Mouse (Mus musculus): ENCODE results near the gene Rps6kb2. TPM values are rescaled to one million over a fixed set of nuclear protein-coding genes. Genes with fewer than 3 reads are reported as not detected.
"Not testable (repeated sequence)": the region's sequence is repeated elsewhere in the genome, so short reads cannot be mapped to it uniquely, and the experiment has no call there.

Rps6kb2 gene
- total RNA-seq, 2 experiments from 2014 or later: 26.0 to 26.3 TPM

DNA sequence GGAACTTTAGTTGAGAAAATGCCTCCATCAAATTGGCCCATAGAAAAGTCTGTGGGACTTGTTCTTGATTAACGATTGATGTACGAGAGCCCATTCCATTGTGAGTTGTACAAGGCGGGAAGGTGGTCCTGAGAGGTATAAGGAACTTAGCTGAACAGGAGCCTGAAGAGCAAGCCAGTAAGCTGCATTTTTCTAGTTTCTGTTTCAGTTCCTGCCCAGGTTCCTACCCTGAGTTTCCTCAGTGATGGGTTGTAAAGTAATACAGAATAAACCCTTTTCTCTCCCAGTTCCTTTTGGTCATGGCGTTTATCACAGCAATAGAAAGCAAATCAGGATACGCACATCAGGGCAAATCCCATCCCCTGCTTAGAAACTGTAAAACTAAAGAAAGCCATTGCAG is 25.2 kb downstream of the Rps6kb2 start:
- DNase-seq: no peak

DNA sequence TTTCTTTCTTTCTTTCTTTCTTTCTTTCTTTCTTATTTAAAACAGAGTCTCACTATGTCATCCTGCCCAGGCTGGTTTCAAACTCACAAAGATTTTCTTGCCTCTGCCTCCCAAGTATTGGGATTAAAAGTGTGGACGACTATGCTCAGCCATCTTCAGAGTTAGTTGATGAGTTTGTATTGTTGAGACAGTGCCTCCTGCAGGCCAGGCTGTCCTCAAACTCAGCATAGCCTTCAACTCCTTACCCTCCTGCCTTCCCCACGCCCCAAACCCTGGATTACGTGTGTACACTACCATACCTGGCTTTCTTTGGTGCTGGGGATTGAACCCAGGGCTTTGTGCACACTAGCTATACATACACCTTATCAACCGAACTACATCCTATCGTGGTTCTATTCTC is 26.7 kb downstream of the Rps6kb2 start:
- no peak for DNase-seq

DNA sequence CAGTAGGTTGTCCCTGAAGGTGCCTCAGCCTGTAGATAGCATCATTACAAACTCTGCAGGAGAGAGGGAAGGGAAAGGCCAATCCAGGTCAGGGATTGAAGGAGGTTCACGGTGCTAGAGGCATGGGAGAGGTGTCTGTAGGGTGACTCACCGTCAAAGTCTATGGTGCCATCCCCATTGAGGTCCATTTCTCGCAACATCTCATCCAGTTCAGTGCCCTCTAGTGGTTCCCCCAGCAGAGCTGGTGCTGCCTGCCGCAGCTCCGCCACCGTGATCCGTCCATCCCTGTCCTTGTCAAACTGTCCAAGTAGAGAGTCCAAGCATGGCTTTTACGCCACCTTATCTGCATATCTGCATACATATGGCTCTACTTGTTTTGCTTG is 27.2 kb downstream of the Rps6kb2 start:
- not testable (repeated sequence) for DNase-seq

DNA sequence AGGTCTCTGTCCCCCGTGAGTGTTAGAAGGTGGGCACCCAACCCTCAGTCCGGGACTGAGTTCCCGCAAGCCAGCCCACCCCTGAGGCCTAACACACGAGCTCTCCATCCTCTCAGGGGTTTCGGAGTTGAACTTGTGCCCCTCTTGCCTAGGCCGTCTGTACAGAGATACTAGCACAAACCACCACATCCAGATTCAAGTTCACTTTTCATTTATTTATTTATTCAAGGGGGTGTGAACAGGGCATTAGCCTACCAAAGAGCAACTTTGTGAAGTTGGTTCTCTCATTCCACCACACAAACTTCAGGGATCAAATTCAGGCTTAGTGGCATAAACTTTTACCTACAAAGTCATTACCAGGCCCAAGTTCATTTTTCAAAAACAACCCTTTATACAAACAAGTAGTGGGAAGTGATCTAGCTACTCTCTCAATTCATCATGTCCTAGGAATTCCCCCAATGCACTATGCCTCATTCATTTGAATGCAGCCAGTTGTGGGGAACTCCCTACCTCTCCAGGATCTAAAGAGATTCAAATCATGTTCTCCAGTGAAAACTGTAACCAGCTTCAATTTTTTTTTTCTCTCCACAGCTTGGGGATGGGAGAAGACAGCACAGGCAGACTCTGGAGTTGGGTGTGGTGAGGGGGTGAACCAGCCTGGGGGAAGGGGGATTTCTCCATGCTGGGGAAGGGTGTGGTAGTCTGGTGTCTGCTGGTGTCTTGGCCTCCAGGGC is 27.8 kb downstream of the Rps6kb2 start:
- DNase-seq: not testable (repeated sequence)

DNA sequence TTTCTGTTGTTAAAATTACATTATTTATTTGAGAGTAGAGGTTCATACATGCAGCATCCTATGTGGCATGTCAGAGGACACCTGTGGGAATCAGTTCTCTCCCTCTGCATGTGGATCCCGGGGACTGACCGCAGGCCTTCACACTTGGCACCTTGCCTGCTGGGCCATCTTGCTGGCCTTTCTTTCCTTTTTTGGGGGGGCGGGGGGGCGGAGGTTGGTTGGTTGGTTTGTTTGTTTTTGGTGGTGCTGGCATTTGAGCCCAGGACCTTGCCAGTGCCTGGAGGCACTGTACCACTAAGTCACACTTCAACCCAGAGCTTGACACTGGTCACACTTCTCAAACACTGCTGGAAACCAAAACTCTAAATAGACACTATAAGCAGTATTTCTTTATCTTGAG is 28.8 kb downstream of the Rps6kb2 start:
- no peak for DNase-seq

DNA sequence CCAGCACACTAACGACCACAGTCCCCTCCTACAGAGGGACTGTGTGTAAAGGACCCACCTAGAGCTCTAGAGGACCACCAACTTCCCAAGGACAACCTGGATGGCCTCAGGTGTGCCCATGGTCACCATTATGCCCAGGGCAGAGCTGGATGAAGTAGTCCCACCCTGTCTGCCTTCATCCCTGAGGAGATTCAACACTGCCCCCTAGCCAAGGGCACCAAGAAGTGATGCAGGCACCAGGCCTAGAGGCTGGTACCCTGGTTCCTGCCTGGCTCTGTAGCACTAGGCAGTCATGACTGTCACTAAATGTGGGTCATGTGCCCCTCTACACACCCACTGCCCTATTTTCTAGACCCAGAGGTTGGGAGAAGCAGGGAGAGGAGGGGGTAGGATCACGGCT is 31.4 kb downstream of the Rps6kb2 start:
- DNase-seq: no peak

DNA sequence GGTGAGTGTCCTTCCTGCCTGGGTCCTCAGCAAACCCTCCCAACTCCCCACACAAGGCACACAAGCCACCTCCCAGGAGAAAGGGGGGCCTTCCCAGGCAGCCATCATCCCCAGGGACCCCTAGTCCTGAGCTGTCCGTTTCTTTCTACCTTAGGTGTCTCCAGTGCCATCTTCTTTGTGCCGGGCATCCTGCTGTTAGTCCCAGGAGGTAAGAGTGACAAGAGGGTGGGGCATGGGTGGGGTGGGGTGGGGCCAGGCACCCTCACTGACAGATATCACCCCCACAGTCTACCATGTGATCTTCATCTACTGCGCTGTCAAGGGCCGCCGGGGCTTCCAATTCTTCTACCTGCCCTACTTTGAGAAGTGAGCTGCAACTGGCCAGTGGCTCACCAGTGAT is 32.1 kb downstream of the Rps6kb2 start:
- DNase-seq: no peak

DNA sequence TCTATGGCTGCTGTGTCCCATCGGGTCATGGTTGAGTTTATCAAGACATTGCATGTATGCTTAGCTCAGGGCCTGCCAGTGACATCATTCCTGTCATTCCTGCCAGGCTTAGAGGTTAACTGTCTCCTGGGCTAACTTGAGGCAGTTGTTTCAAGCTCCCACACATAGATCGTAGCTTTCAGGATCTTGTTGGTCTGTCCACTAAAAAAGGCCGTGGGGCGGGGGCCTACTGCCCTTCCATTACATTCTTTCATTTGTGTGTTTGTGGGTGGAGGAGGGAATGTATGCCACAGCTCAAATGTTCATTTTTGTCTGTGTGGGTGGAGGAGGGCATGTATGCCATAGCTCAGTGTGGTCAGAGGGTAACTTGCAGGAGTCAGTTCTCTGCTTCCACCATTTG is 33.0 kb downstream of the Rps6kb2 start:
- no peak for DNase-seq

DNA sequence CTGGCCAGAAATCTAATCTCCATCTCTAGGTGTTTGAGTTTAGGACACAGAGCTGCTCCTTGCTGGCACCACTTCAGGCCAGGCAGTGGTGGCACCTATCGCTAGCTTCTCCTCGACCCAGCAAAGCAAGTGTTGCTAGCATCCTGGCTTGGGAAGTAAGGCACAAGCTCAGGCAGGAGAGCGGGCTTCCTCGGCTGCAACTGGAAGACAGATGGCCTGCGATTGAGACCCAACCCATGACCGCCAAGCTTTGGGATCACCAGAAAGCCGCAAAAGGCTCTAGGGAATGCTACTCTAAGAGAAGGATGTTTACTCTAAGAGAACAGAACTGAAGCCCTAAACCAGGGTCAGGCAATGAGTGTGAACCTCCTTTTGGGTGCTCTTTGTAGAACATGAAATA is 33.7 kb downstream of the Rps6kb2 start:
- no peak for DNase-seq

DNA sequence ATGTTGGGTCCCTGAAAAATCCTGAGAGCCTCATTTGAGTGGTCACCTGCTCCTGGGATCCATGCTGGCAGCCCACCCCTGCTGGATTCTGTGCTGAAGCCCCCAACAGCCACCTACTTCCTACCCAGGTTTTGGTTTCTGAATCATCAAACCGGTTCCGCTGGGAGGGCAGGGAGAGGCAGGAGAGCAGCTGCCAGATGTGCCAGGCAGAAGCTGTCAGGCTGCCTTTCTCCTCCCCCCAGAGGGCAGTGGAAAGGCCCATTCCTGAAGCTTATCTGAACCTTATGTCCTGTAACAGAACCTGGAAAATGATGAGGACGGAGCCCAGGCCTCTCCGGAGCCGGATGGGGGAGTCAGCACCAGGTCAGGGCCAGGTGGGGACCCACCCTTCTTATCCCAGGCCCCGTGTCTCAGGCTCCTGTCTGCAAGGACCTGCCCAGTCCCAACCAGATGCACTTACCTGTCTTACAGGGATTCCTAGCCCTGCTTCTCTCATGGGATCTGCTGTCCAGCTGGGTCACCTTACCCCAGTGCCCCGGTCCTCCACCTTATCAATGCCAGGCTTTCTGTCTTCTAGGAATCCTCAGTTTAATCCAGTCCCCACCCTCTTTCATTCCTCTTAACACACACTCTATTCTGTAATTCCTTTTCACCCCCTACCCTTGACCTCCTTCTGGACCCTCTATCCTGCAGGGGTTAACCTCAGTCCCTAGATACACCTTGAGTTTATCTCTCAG is 36.2 kb downstream of the Rps6kb2 start:
- DNase-seq: no peak

DNA sequence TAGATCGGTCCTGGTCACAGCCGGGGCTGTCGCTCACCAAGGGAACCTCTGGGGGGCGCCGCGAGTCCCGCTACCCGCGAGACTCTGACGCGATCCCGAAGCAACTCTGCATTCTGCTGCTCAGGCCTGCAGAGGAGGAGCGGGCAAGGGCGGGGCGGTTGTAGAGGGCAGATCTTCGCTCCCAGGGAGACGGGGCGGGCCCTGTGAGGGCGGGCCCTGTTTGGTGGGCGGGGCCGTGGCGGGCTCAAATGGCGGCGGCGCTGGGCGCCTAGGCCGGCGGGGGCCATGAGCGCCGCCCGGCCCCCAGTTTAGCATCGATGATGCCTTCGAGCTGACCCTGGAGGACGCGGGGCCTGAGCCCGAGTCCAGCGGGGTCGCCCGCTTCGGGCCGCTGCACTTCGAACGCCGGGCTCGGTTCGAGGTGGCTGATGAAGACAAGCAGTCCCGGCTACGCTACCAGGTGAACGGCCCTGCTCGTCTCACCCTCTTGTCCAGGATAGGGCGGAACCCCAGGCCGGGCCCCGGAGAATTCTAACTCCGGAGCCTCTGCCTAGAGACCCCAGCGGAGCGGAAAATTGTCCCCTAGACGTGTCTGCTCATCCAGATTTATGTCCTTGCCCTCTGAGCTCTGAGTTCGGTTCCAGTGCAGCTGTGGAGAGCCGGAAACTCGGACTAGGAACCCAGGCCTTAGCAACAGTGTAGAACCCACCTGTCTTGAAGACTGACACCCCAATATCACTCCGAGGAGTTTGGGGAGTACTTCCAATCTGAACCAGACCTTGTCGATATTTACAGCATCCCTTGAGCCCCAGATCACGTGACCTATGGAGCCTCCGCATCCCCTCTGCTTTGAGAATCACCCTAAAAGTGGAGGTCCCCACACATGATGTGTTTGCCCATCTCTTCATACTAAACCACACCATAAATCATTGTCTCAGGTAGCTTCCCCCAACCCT is 37.1 kb downstream of the Rps6kb2 start, which contains the start of gene Aip:
Gene Aip, minus strand, starts transcription at position 118 of the 956 bp plus-strand sequence.
- DNase-seq: peak; percentile 99

DNA sequence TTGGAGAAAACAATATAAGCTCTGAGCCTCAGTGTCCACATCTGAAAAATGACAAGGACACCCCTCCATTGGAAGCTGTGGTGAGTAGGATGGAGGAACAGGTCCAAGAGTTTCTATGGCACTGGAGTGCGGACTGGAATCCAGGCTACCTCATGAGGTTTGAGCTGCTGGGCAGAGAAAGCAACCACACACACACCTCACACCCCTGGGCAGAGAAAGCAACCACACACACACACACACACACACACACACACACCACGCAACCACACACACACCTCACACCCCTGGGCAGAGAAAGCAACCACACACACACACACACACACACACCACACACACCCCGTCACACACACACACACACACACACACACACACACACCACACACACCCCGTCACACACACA is 37.9 kb downstream of the Rps6kb2 start:
- not testable (repeated sequence) for DNase-seq

DNA sequence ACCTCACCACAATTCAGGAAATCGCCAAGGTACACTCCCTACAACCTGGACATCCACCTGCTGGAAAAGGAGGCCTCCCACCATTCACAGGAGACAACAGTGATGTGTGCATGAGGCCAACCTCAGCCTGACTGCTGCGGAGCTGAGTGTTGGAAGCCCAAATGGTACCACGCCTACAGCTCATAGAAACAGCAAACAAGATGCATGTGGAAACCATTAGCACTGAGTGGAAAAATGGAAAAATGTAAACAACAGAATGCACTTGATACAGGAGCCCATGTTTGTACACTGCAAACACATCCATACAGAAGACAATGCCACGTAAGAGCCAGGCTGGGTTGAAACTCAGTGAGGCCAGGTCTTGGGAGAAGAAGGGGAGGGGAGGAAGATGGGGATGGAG is 38.7 kb downstream of the Rps6kb2 start:
- DNase-seq: no peak

DNA sequence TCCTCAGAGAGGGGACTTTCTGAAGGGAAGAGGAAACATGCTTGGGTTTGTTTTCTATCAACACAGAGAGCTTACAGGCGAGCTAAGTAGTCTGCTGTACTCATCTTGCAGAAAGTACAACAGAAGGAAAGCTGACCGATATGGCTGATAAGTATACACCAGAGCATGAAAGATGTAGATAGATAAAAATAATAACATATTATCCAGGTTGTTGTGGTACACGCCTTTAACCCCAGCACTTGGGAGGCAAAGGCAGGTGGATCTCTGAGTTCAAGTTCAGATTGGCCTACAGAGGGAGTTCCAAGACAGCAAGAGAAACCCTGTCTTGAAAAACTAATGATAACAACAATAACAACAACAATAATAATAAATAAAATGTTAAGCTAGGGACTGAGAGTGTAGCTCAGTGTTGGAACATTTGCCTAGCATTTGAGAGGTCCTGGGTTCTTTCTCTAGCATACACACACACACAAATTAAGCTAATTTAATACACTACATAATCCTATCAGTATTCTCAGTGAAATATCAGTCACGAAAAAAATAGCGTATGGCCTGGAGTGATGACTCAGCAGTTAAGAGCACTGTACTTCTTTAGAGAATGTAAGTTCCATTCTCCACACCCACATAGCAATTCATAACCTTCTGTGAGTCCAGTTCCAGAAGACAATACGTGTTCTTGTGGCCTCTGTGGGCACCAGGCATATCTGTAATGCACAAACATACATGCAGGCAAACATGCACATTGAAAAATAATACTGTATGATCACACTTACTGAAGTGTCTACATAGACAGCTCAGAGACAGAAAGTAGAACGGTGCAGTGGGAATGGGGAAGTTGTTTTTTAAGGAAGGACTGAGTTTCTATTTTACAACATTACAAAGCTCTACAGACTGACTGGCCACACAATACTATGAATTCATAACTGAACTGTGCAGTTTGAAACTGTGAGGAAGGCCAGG is 40.5 kb downstream of the Rps6kb2 start:
- DNase-seq: no peak

DNA sequence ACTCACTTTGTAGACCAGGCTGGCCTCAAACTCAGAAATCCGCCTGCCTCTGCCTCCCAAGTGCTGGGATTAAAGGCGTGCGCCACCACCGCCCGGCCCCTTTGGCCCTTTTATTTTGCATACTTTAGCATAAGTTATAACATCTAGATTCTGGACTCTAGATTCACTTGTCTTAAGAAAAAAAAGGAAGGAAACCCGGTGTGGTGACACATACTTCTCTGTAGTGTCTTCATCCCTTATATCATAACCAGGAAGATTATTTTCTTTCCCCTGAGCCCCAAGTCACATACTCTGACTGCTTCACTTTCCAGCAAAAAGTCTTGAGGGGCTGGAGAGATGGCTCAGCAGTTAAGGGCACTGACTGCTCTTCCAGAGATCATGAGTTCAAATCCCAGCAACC is 41.3 kb downstream of the Rps6kb2 start:
- not testable (repeated sequence) for DNase-seq

DNA sequence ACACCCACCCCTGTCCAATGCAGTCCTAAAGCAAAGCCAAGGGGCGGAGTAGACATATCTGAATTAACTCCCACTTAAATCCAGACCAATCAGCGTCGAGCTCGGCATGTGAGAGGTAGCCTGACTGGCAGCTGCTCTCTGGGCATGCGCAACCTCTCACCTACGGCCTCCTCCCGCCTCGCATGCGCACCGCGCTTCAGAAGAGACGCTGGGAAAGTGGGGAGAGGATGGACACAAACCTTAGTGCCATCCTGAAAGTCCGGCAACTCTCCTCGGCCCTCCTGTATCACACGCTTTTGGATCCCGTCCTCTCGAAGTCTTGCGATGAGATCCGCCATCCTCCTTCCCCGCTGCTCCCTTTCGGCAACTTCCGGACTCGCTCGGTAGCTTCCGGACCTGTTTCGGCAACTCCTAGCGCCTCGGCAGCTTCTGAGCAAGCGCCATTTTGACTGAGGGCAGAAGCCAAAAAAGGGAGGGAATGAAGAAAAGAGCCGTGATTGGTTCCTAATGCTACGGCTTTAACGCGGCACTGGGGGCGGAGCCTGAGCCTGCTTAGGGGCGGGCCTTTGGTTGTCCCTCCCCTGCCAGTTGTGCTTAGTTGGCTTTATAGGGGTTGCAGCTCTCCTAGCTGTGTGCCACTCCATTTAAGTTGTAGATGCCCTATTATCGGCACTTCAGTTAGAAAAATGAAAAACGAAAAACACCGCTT is 41.9 kb downstream of the Rps6kb2 start:
- peak; percentile 99 for DNase-seq

DNA sequence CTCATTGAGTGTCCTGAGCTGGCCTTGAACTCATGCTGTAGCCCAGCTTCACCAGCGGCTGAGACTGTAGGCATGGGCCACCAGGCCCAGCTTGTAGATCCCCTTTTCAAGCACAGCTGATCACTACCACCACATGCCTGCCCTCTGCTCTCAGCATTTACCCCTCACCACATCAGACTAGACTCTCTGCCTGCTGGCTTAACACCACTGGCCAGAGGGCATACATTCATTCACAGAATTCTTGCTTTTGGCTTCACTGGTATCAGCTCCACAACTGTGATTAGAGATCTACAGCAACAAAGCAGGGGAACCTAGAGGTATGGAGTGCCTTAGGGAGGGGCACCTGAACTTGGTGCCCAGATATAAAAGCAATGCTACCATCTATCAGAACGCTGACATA is 42.7 kb downstream of the Rps6kb2 start:
- DNase-seq: no peak

DNA sequence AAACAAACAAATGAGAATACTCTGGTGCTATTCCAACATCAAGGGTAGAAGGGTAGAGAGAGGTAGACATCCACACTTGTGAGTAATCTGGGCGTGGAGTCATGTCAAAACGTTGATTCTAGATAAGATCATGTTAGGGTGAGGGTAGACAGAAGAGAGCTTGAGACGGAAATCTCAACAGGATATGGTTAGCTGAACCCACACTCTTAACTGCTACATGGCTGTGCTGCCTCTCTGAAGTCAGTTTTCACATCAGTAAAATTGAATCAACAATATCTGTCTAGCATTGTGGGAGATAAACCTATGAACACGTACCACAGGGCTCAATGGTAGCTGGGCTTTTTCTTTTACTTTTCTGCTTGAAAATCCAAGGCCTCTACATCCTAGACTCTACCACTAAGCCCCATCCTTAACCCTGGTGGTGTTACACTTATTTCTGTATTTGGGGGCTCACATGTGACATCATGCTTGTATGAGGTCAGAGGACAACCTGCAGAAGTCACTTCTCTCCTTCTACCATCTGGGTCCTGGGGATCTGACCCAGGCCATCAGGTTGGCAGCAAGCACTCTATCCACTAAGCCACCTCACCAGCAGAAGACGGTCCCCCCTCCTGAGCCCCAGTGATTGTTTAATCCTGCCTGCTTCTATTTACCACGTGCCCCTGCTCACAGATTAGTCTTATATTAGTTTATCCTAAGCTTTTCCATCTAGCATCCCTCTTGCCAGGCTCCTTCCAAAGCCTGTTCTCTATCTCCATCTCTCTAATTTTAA is 43.3 kb downstream of the Rps6kb2 start:
- no peak for DNase-seq

DNA sequence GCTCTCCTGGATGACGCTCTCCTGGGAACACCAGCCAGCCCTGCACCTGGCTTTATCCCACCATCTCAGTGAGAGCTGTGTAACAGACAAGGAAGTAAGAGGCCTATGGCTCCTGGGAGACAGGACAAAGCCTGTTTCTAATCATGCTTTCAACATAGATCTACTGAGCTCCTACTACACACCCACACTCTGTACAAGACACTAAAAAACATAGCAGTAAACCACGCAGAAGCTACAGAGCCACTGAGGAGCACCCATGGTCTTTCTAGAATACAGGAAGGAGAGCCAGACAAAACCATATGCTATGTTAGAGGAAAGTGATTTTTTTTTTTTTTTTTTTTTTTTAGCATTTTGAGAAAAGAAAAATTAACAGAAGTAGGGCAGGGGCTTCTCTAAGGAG is 44.8 kb downstream of the Rps6kb2 start:
- DNase-seq: no peak

DNA sequence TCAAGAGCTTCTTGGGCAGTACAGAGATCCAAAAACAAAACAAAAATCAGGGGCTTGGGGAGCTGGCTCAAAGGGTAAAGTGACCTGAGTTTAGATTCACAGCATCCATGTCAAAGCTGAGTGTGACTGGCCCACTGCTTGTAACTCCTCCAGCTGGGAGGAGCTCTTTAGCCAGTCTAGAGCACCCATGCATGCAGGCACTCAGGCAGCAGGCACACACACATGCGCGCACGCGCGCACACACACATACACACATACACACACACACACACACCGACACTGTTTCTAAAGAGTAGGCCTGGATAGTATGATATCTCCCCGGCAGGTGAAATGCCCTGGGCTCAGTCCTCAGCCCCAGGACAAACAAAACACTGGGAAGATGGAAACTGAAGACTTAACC is 46.1 kb downstream of the Rps6kb2 start:
- DNase-seq: no peak

All from heart, postnatal 4 days (tissue).